Mouse (Mus musculus) spleen, adult 12 weeks (tissue): ENCODE data around the gene Lsm12.

Experiments
- DNase-seq: peaks from one replicate; pipeline ENCODE4 v3.0.0; 2022; ENCODE audit warnings: low spot score

The Lsm12 gene

GRCm38 (mm10) chr11:102184646-102185495 lies at the start of gene Lsm12:
Gene Lsm12, minus strand, starts transcription at chr11:102185296.
- DNase-seq = peak; percentile 97

- DNase-seq = peak; percentile 93
Observed at GRCm38 (mm10) chr11:102230006-102230741, 45.1 kb upstream of the Lsm12 start, which contains the start of gene Hdac5. Gene Hdac5, minus strand, starts transcription at chr11:102230166.

- no peak for DNase-seq
Observed at GRCm38 (mm10) chr11:102229331-102229953, 44.3 kb upstream of the Lsm12 start.

GRCm38 (mm10) chr11:102228646-102229268 lies 43.7 kb upstream of the Lsm12 start:
- no peak for DNase-seq

- DNase-seq = no peak
Observed at GRCm38 (mm10) chr11:102228191-102228545, 43.1 kb upstream of the Lsm12 start.

- no peak for DNase-seq
Observed at GRCm38 (mm10) chr11:102227270-102228190, 42.4 kb upstream of the Lsm12 start.

- no peak for DNase-seq
Observed at GRCm38 (mm10) chr11:102226067-102226978, 41.2 kb upstream of the Lsm12 start.

GRCm38 (mm10) chr11:102225221-102225620 lies 40.1 kb upstream of the Lsm12 start:
- DNase-seq = no peak

GRCm38 (mm10) chr11:102224686-102225085 lies 39.6 kb upstream of the Lsm12 start:
- no peak for DNase-seq

GRCm38 (mm10) chr11:102223166-102223565 lies 38.1 kb upstream of the Lsm12 start:
- DNase-seq = peak; percentile 46

- no peak for DNase-seq
Observed at GRCm38 (mm10) chr11:102221954-102222351, 36.9 kb upstream of the Lsm12 start.

GRCm38 (mm10) chr11:102221243-102221953 lies 36.3 kb upstream of the Lsm12 start:
- no peak for DNase-seq

GRCm38 (mm10) chr11:102220451-102220850 lies 35.4 kb upstream of the Lsm12 start:
- no peak for DNase-seq

GRCm38 (mm10) chr11:102219994-102220346 lies 34.9 kb upstream of the Lsm12 start:
- DNase-seq = no peak

GRCm38 (mm10) chr11:102219247-102219993 lies 34.3 kb upstream of the Lsm12 start:
- DNase-seq = no peak

GRCm38 (mm10) chr11:102218783-102219182 lies 33.7 kb upstream of the Lsm12 start:
- peak; percentile 45 for DNase-seq

- DNase-seq = no peak
Observed at GRCm38 (mm10) chr11:102217876-102218430, 32.9 kb upstream of the Lsm12 start.

GRCm38 (mm10) chr11:102217396-102217795 lies 32.3 kb upstream of the Lsm12 start:
- DNase-seq = no peak

- DNase-seq = no peak
Observed at GRCm38 (mm10) chr11:102216886-102217240, 31.8 kb upstream of the Lsm12 start.
